Mouse (Mus musculus) bone marrow macrophage, adult 2 months (primary cell): ENCODE measurements around the gene Trim31.

Experiments
- CTCF ChIP-seq: IDR thresholded peaks from 2 replicates; pipeline ENCODE4 v1.5.1; 2012; ENCODE audit warnings: low read depth, mild to moderate bottlenecking, low read length, moderate library complexity
- POLR2A ChIP-seq: IDR thresholded peaks from 2 replicates; pipeline ENCODE4 v1.6.1; 2012; ENCODE audit warnings: mild to moderate bottlenecking, low read depth, low read length, borderline replicate concordance

- TF ChIP-seq CTCF (no peak), POLR2A (no peak)
These were observed 36.2 kb upstream of the Trim31 start for GRCm38 (mm10) chr17:36861680-36862079.
